Mouse (Mus musculus) liver, embryonic 11.5 days (tissue): Measurements from ENCODE around the gene Gprin1. TPM values are rescaled to one million over a fixed set of nuclear protein-coding genes. Genes with fewer than 3 reads are reported as not detected.

Source experiments
- ATAC-seq: fragments of 200-750 bp; cut with Nextera tagmentation; replicated peaks from 2 replicates; pipeline ENCODE4 v1.8.0; 2017; ENCODE audit warnings: moderate number of reproducible peaks, mild to moderate bottlenecking, moderate TSS enrichment, moderate library complexity; ENCODE audit not compliant: low FRiP score
- DNase-seq: peaks from one replicate; pipeline ENCODE4 v3.0.0-alpha.2; 2017; ENCODE audit warnings: low spot score
- H3K27ac ChIP-seq: fragments of 300-500 bp; sonication (generic); 2 replicates; pipeline ENCODE4 v1.5.1; 2014; ENCODE audit warnings: mild to moderate bottlenecking, low read depth, low read length, control low read depth
- H3K27me3 ChIP-seq: fragments of 300-500 bp; sonication (generic); replicated peaks from 2 replicates; pipeline ENCODE4 v1.6.1; 2014; ENCODE audit warnings: low read length, mixed read lengths; ENCODE audit not compliant: control insufficient read depth, insufficient read depth
- H3K36me3 ChIP-seq: fragments of 300-500 bp; sonication (generic); 2 replicates; pipeline ENCODE4 v1.6.1; 2014; ENCODE audit warnings: mild to moderate bottlenecking, low read length, moderate library complexity, mixed read lengths; ENCODE audit not compliant: control insufficient read depth, insufficient read depth
- H3K4me1 ChIP-seq: fragments of 300-500 bp; sonication (generic); replicated peaks from 2 replicates; pipeline ENCODE4 v1.6.1; 2014; ENCODE audit warnings: low read length, mixed read lengths; ENCODE audit not compliant: control insufficient read depth, insufficient read depth
- H3K4me2 ChIP-seq: fragments of 300-500 bp; sonication (generic); 2 replicates; pipeline ENCODE4 v1.6.1; 2014; ENCODE audit warnings: mild to moderate bottlenecking, control low read depth, moderate library complexity
- H3K4me3 ChIP-seq: fragments of 300-500 bp; sonication (generic); 2 replicates; pipeline ENCODE4 v1.5.1; 2014; ENCODE audit warnings: low read depth, low read length, control low read depth
- H3K9ac ChIP-seq: fragments of 300-500 bp; sonication (generic); 2 replicates; pipeline ENCODE4 v1.6.1; 2014; ENCODE audit warnings: low read depth, low read length, control low read depth
- H3K9me3 ChIP-seq: fragments of 300-500 bp; sonication (generic); 2 replicates; pipeline ENCODE4 v1.6.1; 2016; ENCODE audit warnings: low read length, inconsistent platforms, mixed read lengths; ENCODE audit not compliant: control insufficient read depth
- WGBS: fragments of 180-500 bp; shearing (Covaris S2); extraction: QIAGEN DNeasy Blood & Tissue Kit; methylation state at CpG from one replicate; pipeline ENCODE4 v1.1.7; 2014; 5-methylcytosine and 5-hydroxymethylcytosine counted together
- polyA plus RNA-seq: library from polyadenylated mRNA; unstranded; fragments of >200 nt; fragmentation: Nextera tagmentation; extraction: Ambion mirVana; gene quantifications from 2 replicates; pipeline ENCODE4 v1.2.1, GENCODE M21; 2014

Gene Gprin1
- polyA plus RNA-seq, result 0.29 and 0.30 TPM in 2 replicates

DNA sequence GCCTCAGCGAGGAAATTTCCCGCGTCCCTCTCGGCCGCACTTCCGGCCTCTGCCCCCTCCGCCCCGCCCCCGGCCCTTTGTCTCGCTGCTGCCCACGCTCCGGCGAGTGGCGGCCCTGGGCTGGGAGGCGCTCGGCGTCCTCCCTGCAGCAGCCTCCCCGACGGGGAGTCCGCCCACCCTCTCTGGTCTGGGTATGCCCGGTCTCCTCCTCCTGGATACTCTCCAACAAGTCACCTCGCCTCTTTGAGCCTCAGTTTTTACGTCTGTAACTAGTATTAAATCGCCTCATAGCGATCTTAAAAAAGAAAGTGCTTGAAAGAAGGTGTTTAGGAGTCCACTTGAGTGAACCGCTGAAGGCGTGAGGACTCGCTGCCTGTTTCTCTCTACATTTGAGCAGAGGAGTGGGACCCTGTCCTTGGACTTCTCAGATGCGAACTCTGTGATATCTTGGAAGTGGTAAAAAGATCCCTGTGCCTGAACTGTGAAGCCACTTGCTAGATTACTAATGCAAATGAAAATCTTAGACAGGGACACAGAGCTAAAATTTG lies at the start of gene Gprin1:
Gene Gprin1 (minus strand): TSS at position 11 of the 548 bp plus-strand sequence.
- 5% methylated on average over 29 of the region's 29 CpGs for WGBS
- peak within 1 kb of the TSS; percentile 59 for H3K4me3 ChIP-seq
- no peaks in the 10 kb centered on the region for H3K9me3 ChIP-seq
- H3K27me3 ChIP-seq, result peaks cover 53% of the 10 kb centered on the region
- no peaks in the 10 kb centered on the region; the same call in 1 of the 2 replicates for H3K4me1 ChIP-seq
- no peak for DNase-seq
- H3K4me2 ChIP-seq, result peak within 1 kb of the TSS; percentile 80
- no peak within 1 kb of the TSS for H3K9ac ChIP-seq
- no peak within 1 kb of the TSS for H3K27ac ChIP-seq
- ATAC-seq, result no peak
- no peaks in the 10 kb centered on the region for H3K36me3 ChIP-seq

- no peaks in the 10 kb centered on the region for H3K36me3 ChIP-seq
- no peak for ATAC-seq
- 55% methylated on average over 10 of the region's 10 CpGs for WGBS
- no peaks in the 10 kb centered on the region for H3K4me1 ChIP-seq
- H3K9ac ChIP-seq, result no peak overlapping the region
- no peaks in the 10 kb centered on the region for H3K9me3 ChIP-seq
- H3K27me3 ChIP-seq, result no peaks in the 10 kb centered on the region; the same call in 1 of the 2 replicates
- no peak overlapping the region for H3K4me2 ChIP-seq
- H3K27ac ChIP-seq, result no peak overlapping the region
- no peak for DNase-seq
- no peak overlapping the region for H3K4me3 ChIP-seq
Observed at GRCm38 (mm10) chr13:54798740-54799139, 49.1 kb upstream of the Gprin1 start.

- no peaks in the 10 kb centered on the region for H3K36me3 ChIP-seq
- H3K4me1 ChIP-seq, result no peaks in the 10 kb centered on the region
- no peaks in the 10 kb centered on the region; the same call in 1 of the 2 replicates for H3K27me3 ChIP-seq
- H3K9me3 ChIP-seq, result no peaks in the 10 kb centered on the region
- ATAC-seq (no peak), DNase-seq (no peak)
- no peak overlapping the region for H3K4me2 ChIP-seq
- 74% methylated on average over 16 of the region's 16 CpGs for WGBS
- H3K27ac ChIP-seq, result no peak overlapping the region
- H3K4me3 ChIP-seq, result no peak overlapping the region
- no peak overlapping the region for H3K9ac ChIP-seq
Observed at GRCm38 (mm10) chr13:54797861-54798643, 48.4 kb upstream of the Gprin1 start.

GRCm38 (mm10) chr13:54797356-54797755 lies 47.7 kb upstream of the Gprin1 start:
- no peak overlapping the region for H3K27ac ChIP-seq
- peaks cover 2% of the 10 kb centered on the region for H3K27me3 ChIP-seq
- no peaks in the 10 kb centered on the region for H3K9me3 ChIP-seq
- 44% methylated on average over 4 of the region's 4 CpGs for WGBS
- H3K4me2 ChIP-seq, result no peak overlapping the region
- no peaks in the 10 kb centered on the region for H3K4me1 ChIP-seq
- H3K9ac ChIP-seq, result no peak overlapping the region
- H3K36me3 ChIP-seq, result no peaks in the 10 kb centered on the region
- ATAC-seq, result no peak
- DNase-seq, result no peak
- H3K4me3 ChIP-seq, result no peak overlapping the region

DNA sequence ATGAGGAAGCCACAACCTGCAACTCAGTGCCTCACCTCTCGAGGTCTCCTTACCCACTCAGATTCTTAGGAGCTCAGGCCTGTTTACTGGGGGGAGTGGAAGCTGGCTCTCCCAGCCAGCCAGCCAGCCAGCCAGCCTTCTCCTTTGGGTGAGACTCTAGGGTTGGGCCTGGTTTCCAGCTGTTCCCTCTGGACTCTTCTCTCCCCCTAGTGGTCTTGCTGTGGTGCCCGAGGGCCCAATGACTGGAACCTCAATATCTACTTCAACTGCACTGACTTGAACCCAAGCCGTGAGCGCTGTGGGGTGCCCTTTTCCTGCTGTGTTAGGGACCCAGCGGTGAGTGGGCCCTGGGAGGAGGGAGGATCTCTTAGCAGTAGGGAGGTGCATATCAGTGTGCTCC lies 45.2 kb upstream of the Gprin1 start:
- H3K36me3 ChIP-seq, result no peaks in the 10 kb centered on the region
- no peaks in the 10 kb centered on the region for H3K9me3 ChIP-seq
- 49% methylated on average over 5 of the region's 5 CpGs for WGBS
- no peak for ATAC-seq
- H3K27me3 ChIP-seq, result peaks cover 17% of the 10 kb centered on the region
- no peak overlapping the region for H3K4me3 ChIP-seq
- no peak for DNase-seq
- no peak overlapping the region for H3K4me2 ChIP-seq
- H3K27ac ChIP-seq, result no peak overlapping the region
- H3K4me1 ChIP-seq, result peaks cover 2% of the 10 kb centered on the region; the same call in 1 of the 2 replicates
- no peak overlapping the region for H3K9ac ChIP-seq

GRCm38 (mm10) chr13:54794002-54794577 lies 44.4 kb upstream of the Gprin1 start:
- Histone ChIP-seq H3K9ac (no peak overlapping the region), H3K4me3 (no peak overlapping the region), H3K9me3 (no peaks in the 10 kb centered on the region), H3K4me1 (peaks cover 5% of the 10 kb centered on the region), H3K27me3 (peaks cover 21% of the 10 kb centered on the region), H3K36me3 (no peaks in the 10 kb centered on the region), H3K27ac (no peak overlapping the region), H3K4me2 (no peak overlapping the region)
- no peak for DNase-seq
- 75% methylated on average over 16 of the region's 16 CpGs for WGBS
- ATAC-seq, result no peak

DNA sequence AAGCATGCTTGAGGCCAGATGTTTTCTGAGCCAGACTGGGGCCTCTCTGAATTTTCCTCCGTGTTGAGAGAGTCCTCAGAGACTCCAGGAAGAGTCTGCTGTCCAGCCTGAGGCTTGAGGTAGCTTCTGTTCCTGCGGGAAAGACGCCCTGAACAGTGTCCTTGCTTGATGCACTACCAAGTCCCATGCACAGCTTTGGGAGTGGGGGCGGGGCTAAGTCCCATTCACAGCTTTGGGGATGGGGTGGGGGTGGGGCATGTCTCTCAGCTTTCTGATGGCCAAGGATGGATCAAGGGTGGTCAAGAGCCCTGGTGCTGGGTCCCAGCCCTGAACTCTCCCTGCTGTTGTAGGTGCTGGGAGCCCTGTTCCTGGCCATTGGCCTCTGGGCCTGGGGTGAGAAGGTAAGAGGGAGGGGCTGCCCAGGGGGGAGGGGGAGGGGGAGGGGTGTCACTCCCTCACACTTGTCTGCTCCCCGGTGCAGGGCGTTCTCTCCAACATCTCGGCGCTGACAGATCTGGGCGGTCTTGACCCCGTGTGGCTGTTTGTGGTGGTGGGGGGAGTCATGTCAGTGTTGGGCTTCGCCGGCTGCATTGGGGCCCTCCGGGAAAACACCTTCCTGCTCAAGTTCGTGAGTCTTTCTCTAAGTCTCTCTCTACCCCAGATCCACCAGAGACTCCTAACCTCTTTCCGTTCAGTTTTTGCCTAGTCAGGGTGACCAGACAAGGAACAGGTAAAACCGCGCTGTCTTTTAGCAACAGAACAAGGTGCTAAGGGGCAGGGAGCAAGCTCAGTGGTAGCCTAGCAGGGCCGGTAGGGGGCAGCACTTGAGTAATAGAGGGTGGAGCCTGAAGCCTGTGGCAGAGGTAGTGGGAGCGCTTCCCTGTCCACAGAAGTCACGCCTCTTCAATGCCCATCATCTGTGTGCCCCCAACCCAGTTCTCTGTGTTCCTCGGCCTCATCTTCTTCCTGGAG lies 42.9 kb upstream of the Gprin1 start:
- Histone ChIP-seq H3K9ac (no peak overlapping the region), H3K4me2 (no peak overlapping the region), H3K9me3 (no peaks in the 10 kb centered on the region), H3K36me3 (no peaks in the 10 kb centered on the region), H3K27ac (no peak overlapping the region), H3K4me3 (no peak overlapping the region), H3K4me1 (peaks cover 5% of the 10 kb centered on the region), H3K27me3 (peaks cover 24% of the 10 kb centered on the region)
- 17% methylated on average over 21 of the region's 21 CpGs for WGBS
- ATAC-seq, result no peak
- no peak for DNase-seq
